Mouse (Mus musculus): ENCODE results near the gene Cdc42se1. TPM values are rescaled to one million over a fixed set of nuclear protein-coding genes. Genes with fewer than 3 reads are reported as not detected.

The Cdc42se1 gene
- total RNA-seq, 1 experiment, result 43.2 TPM

GRCm38 (mm10) chr3:95284062-95284461 lies 55.5 kb downstream of the Cdc42se1 start:
- no peak overlapping the region; the same call in 1 of the 2 replicates for H3K9ac ChIP-seq (ENCODE audit: insufficient read depth, low read depth, low read length, poor library complexity, severe bottlenecking)
- H3K27ac ChIP-seq (ENCODE audit: insufficient read depth, low read depth, low read length, poor library complexity, severe bottlenecking), result no peak overlapping the region
- peaks cover 2 to 7% of the 10 kb centered on the region in 2 experiments; a peak in 3 of 4 replicates for H3K4me1 ChIP-seq (ENCODE audit: control insufficient read depth in 2 of 2, insufficient read depth in 2 of 2, low read length in 2 of 2, poor library complexity in 1 of 2)
- DNase-seq (ENCODE audit: low read depth, low spot score), result no peak
- TF ChIP-seq ZC3H11A (IDR thresholded peaks at IDR 0.05; ENCODE audit: borderline replicate concordance, low read depth, low read length) (no peak), MAFK (IDR thresholded peaks at IDR 0.05; ENCODE audit: insufficient read depth, low read depth, low read length) (no peak), HCFC1 (IDR thresholded peaks at IDR 0.05; ENCODE audit: borderline replicate concordance, insufficient read depth, low read length) (no peak), ZNF384 (IDR thresholded peaks at IDR 0.05; ENCODE audit: low read depth, low read length) (no peak), CHD2 (IDR thresholded peaks at IDR 0.05; ENCODE audit: low read depth, low read length) (no peak)
- in situ Hi-C loops (cut with MboI; ENCODE audit: low sequenced_read_pairs in 2 of 2, unreplicated experiment in 2 of 2), result no loop called here
- H3K36me3 ChIP-seq (ENCODE audit: control insufficient read depth, insufficient read depth, low read length, poor library complexity, severe bottlenecking), result peaks cover 10% of the 10 kb centered on the region
- H3K4me3 ChIP-seq (ENCODE audit: insufficient read depth in 1 of 2, low read depth in 1 of 2, low read length in 2 of 2, poor library complexity in 1 of 2, severe bottlenecking in 1 of 2), result peak overlapping the region; percentile 82 to 94
- H3K9me3 ChIP-seq (ENCODE audit: control insufficient read depth, insufficient read depth, low read depth, low read length), result no peaks in the 10 kb centered on the region

- Histone ChIP-seq H3K4me3 (ENCODE audit: insufficient read depth in 1 of 2, low read depth in 1 of 2, low read length in 2 of 2, poor library complexity in 1 of 2, severe bottlenecking in 1 of 2) (peak overlapping the region; percentile 82 to 94; a peak in 2 of 4 replicates), H3K27ac (ENCODE audit: insufficient read depth, low read depth, low read length, poor library complexity, severe bottlenecking) (0 out of 2 replicates have a peak overlapping the region, but pooled peaks have one; percentile 1), H3K36me3 (ENCODE audit: control insufficient read depth, insufficient read depth, low read length, poor library complexity, severe bottlenecking) (peaks cover 12% of the 10 kb centered on the region), H3K4me1 (ENCODE audit: control insufficient read depth in 2 of 2, insufficient read depth in 2 of 2, low read length in 2 of 2, poor library complexity in 1 of 2) (peaks cover 2 to 9% of the 10 kb centered on the region in 2 experiments; a peak in 3 of 4 replicates), H3K9ac (ENCODE audit: insufficient read depth, low read depth, low read length, poor library complexity, severe bottlenecking) (peak overlapping the region; percentile 63; the same call in 1 of the 2 replicates), H3K9me3 (ENCODE audit: control insufficient read depth, insufficient read depth, low read depth, low read length) (no peaks in the 10 kb centered on the region)
- in situ Hi-C loops (cut with MboI; ENCODE audit: low sequenced_read_pairs in 2 of 2, unreplicated experiment in 2 of 2), result no loop called here
- no peak for TF ChIP-seq MAFK (IDR thresholded peaks at IDR 0.05; ENCODE audit: insufficient read depth, low read depth, low read length)
- no peak for TF ChIP-seq HCFC1 (IDR thresholded peaks at IDR 0.05; ENCODE audit: borderline replicate concordance, insufficient read depth, low read length)
- no peak for TF ChIP-seq ZC3H11A (IDR thresholded peaks at IDR 0.05; ENCODE audit: borderline replicate concordance, low read depth, low read length)
- no peak for TF ChIP-seq ZNF384 (IDR thresholded peaks at IDR 0.05; ENCODE audit: low read depth, low read length)
- no peak for TF ChIP-seq CHD2 (IDR thresholded peaks at IDR 0.05; ENCODE audit: low read depth, low read length)
- no peak for DNase-seq (ENCODE audit: low read depth, low spot score)
These were observed 56.2 kb downstream of the Cdc42se1 start for GRCm38 (mm10) chr3:95284501-95285281.

- H3K4me3 ChIP-seq (ENCODE audit: insufficient read depth in 1 of 2, low read depth in 1 of 2, low read length in 2 of 2, poor library complexity in 1 of 2, severe bottlenecking in 1 of 2), result peak overlapping the region in 1 of 2 experiments; percentile 82; a peak in 1 of 4 replicates
- peak overlapping the region; percentile 52; the same call in 1 of the 2 replicates for H3K9ac ChIP-seq (ENCODE audit: insufficient read depth, low read depth, low read length, poor library complexity, severe bottlenecking)
- no peak for TF ChIP-seq ZNF384 (IDR thresholded peaks at IDR 0.05; ENCODE audit: low read depth, low read length)
- TF ChIP-seq CHD2 (IDR thresholded peaks at IDR 0.05; ENCODE audit: low read depth, low read length), result no peak
- TF ChIP-seq HCFC1 (IDR thresholded peaks at IDR 0.05; ENCODE audit: borderline replicate concordance, insufficient read depth, low read length), result no peak
- TF ChIP-seq ZC3H11A (IDR thresholded peaks at IDR 0.05; ENCODE audit: borderline replicate concordance, low read depth, low read length), result no peak
- no peak for TF ChIP-seq MAFK (IDR thresholded peaks at IDR 0.05; ENCODE audit: insufficient read depth, low read depth, low read length)
- peaks cover 12% of the 10 kb centered on the region for H3K36me3 ChIP-seq (ENCODE audit: control insufficient read depth, insufficient read depth, low read length, poor library complexity, severe bottlenecking)
- peaks cover 2 to 12% of the 10 kb centered on the region in 2 experiments; a peak in 3 of 4 replicates for H3K4me1 ChIP-seq (ENCODE audit: control insufficient read depth in 2 of 2, insufficient read depth in 2 of 2, low read length in 2 of 2, poor library complexity in 1 of 2)
- DNase-seq (ENCODE audit: low read depth, low spot score), result no peak
- no peaks in the 10 kb centered on the region for H3K9me3 ChIP-seq (ENCODE audit: control insufficient read depth, insufficient read depth, low read depth, low read length)
- in situ Hi-C loops (cut with MboI; ENCODE audit: low sequenced_read_pairs in 2 of 2, unreplicated experiment in 2 of 2), result no loop called here
- peak overlapping the region; percentile 24; the same call in 1 of the 2 replicates for H3K27ac ChIP-seq (ENCODE audit: insufficient read depth, low read depth, low read length, poor library complexity, severe bottlenecking)
These were observed 56.9 kb downstream of the Cdc42se1 start for GRCm38 (mm10) chr3:95285390-95285789.

Other genes starting within 250 kb of the Cdc42se1 start
- 19.8 and 20.6 TPM in 2 replicates for gene Zfp687, start 213.3 kb upstream of the Cdc42se1 start, total RNA-seq (2012; rRNA removed)
- gene Psmd4, start 186.1 kb upstream of the Cdc42se1 start, total RNA-seq (2012; rRNA removed), result 258 and 291 TPM in 2 replicates
- 23.2 and 30.7 TPM in 2 replicates for gene Pip5k1a, start 121.8 kb upstream of the Cdc42se1 start, total RNA-seq (2012; rRNA removed)
- gene Vps72, start 117.7 kb upstream of the Cdc42se1 start, total RNA-seq (2012; rRNA removed), result 34.4 and 35.7 TPM in 2 replicates
- 0.36 TPM in 1 of 2 replicates, not detected in the other for gene Tmod4, start 104.3 kb upstream of the Cdc42se1 start, total RNA-seq (2012; rRNA removed)
- gene Scnm1, start 94.7 kb upstream of the Cdc42se1 start, total RNA-seq (2012; rRNA removed), result 38.1 and 39.2 TPM in 2 replicates
- gene Lysmd1, start 94.6 kb upstream of the Cdc42se1 start, total RNA-seq (2012; rRNA removed), result 4.4 and 5.1 TPM in 2 replicates
- 1.0 and 1.3 TPM in 2 replicates for gene Tnfaip8l2, start 86.4 kb upstream of the Cdc42se1 start, total RNA-seq (2012; rRNA removed)
- gene Sema6c, start 68.3 kb upstream of the Cdc42se1 start, total RNA-seq (2012; rRNA removed), result 15.3 and 34.7 TPM in 2 replicates
- gene Gabpb2, start 10.8 kb upstream of the Cdc42se1 start, total RNA-seq (2012; rRNA removed), result 28.7 and 30.7 TPM in 2 replicates
- 5.3 and 10.1 TPM in 2 replicates for gene Mllt11, start 3.4 kb downstream of the Cdc42se1 start, total RNA-seq (2012; rRNA removed)
- 2.0 and 3.0 TPM in 2 replicates for gene Gm128, start 12.9 kb downstream of the Cdc42se1 start, total RNA-seq (2012; rRNA removed)
- gene Bnipl, start 22.5 kb downstream of the Cdc42se1 start, total RNA-seq (2012; rRNA removed), result 6.7 and 16.0 TPM in 2 replicates
- 48.8 and 54.5 TPM in 2 replicates for gene Mindy1, start 52.6 kb downstream of the Cdc42se1 start, total RNA-seq (2012; rRNA removed)
- 26.4 and 29.5 TPM in 2 replicates for gene Prune1, start 53.3 kb downstream of the Cdc42se1 start, total RNA-seq (2012; rRNA removed)
- gene Anxa9, start 78.4 kb downstream of the Cdc42se1 start, total RNA-seq (2012; rRNA removed), result 0.58 and 1.1 TPM in 2 replicates
- gene Cers2, start 86.1 kb downstream of the Cdc42se1 start, total RNA-seq (2012; rRNA removed), result 87.6 and 101 TPM in 2 replicates
- 54.7 and 59.1 TPM in 2 replicates for gene Setdb1, start 128.5 kb downstream of the Cdc42se1 start, total RNA-seq (2012; rRNA removed)
- 0.31 TPM in 1 of 2 replicates, not detected in the other for gene 4930558C23Rik, start 174.1 kb downstream of the Cdc42se1 start, total RNA-seq (2012; rRNA removed)
- 25.1 and 28.8 TPM in 2 replicates for gene Arnt, start 205.7 kb downstream of the Cdc42se1 start, total RNA-seq (2012; rRNA removed)

All from ES-E14 (cell line).